Mouse (Mus musculus) hindlimb bud, embryonic 11.5 days (tissue): ENCODE measurements around the gene Lepr.

ENCODE experiments used
- DNase-seq: peaks from one replicate; pipeline ENCODE4 v3.0.0-alpha.2; 2012; ENCODE audit warnings: low read depth, low spot score; ENCODE audit errors: extremely low spot score

Gene Lepr

GRCm38 (mm10) chr4:101717367-101718121 is at the start of gene Lepr:
TSS of gene Lepr (plus strand) at chr4:101717404.
- no peak for DNase-seq

GRCm38 (mm10) chr4:101669161-101669560 is 48.0 kb upstream of the Lepr start:
- DNase-seq: no peak

- DNase-seq: no peak
These were observed 47.4 kb upstream of the Lepr start for GRCm38 (mm10) chr4:101669811-101670210.

GRCm38 (mm10) chr4:101674790-101675189 is 42.4 kb upstream of the Lepr start:
- no peak for DNase-seq

- DNase-seq: no peak
These were observed 41.5 kb upstream of the Lepr start for GRCm38 (mm10) chr4:101675726-101676125.

- DNase-seq: no peak
These were observed 34.6 kb upstream of the Lepr start for GRCm38 (mm10) chr4:101682620-101683019.

- DNase-seq: no peak
These were observed 34.1 kb upstream of the Lepr start for GRCm38 (mm10) chr4:101683086-101683485.

GRCm38 (mm10) chr4:101684821-101685220 is 32.4 kb upstream of the Lepr start:
- no peak for DNase-seq

- no peak for DNase-seq
These were observed 30.9 kb upstream of the Lepr start for GRCm38 (mm10) chr4:101686227-101686810.

GRCm38 (mm10) chr4:101689241-101689640 is 28.0 kb upstream of the Lepr start:
- no peak for DNase-seq

GRCm38 (mm10) chr4:101689645-101690044 is 27.6 kb upstream of the Lepr start:
- no peak for DNase-seq

GRCm38 (mm10) chr4:101692892-101693291 is 24.3 kb upstream of the Lepr start:
- DNase-seq: no peak

- DNase-seq: no peak
These were observed 22.7 kb upstream of the Lepr start for GRCm38 (mm10) chr4:101694529-101694928.

GRCm38 (mm10) chr4:101697236-101697635 is 20.0 kb upstream of the Lepr start:
- DNase-seq: no peak

- no peak for DNase-seq
These were observed 17.8 kb upstream of the Lepr start for GRCm38 (mm10) chr4:101699423-101699822.

- DNase-seq: no peak
These were observed 16.1 kb upstream of the Lepr start for GRCm38 (mm10) chr4:101700892-101701640.

GRCm38 (mm10) chr4:101705325-101705724 is 11.9 kb upstream of the Lepr start:
- DNase-seq: no peak

- peak; percentile 77 for DNase-seq
These were observed 10.0 kb upstream of the Lepr start for GRCm38 (mm10) chr4:101707234-101707633.

GRCm38 (mm10) chr4:101707953-101708352 is 9.3 kb upstream of the Lepr start:
- DNase-seq: no peak

- no peak for DNase-seq
These were observed 6.8 kb upstream of the Lepr start for GRCm38 (mm10) chr4:101710361-101710760.

GRCm38 (mm10) chr4:101711100-101711499 is 6.1 kb upstream of the Lepr start:
- DNase-seq: no peak

- DNase-seq: no peak
These were observed 4.6 kb upstream of the Lepr start for GRCm38 (mm10) chr4:101712563-101712962.
